Mouse (Mus musculus) frontal cortex, postnatal 25 days (tissue): Measurements from ENCODE around the gene Mthfd1l.

ENCODE experiments used
- DNase-seq, 2 experiments: peaks; one replicate each; pipeline ENCODE4 v3.0.0; 2022; ENCODE audit warnings: low spot score in 2 of 2

Mthfd1l gene

GRCm38 (mm10) chr10:3976623-3977010 is 3.7 kb downstream of the Mthfd1l start:
- DNase-seq = no peak

GRCm38 (mm10) chr10:3978326-3978725 is 5.4 kb downstream of the Mthfd1l start:
- no peak for DNase-seq

GRCm38 (mm10) chr10:3978792-3979488 is 6.0 kb downstream of the Mthfd1l start:
- DNase-seq = no peak

- DNase-seq = no peak
Observed at GRCm38 (mm10) chr10:3980231-3980630, 7.3 kb downstream of the Mthfd1l start.

GRCm38 (mm10) chr10:3990295-3990883 is 17.5 kb downstream of the Mthfd1l start:
- no peak for DNase-seq

- no peak for DNase-seq
Observed at GRCm38 (mm10) chr10:3993365-3994102, 20.6 kb downstream of the Mthfd1l start.

- no peak for DNase-seq
Observed at GRCm38 (mm10) chr10:3995277-3995676, 22.4 kb downstream of the Mthfd1l start.

GRCm38 (mm10) chr10:3996170-3996876 is 23.4 kb downstream of the Mthfd1l start:
- DNase-seq = peak; percentile 52 to 59

GRCm38 (mm10) chr10:3997851-3998426 is 25.0 kb downstream of the Mthfd1l start:
- no peak for DNase-seq

- no peak for DNase-seq
Observed at GRCm38 (mm10) chr10:4002711-4003110, 29.8 kb downstream of the Mthfd1l start.

- no peak for DNase-seq
Observed at GRCm38 (mm10) chr10:4005191-4005590, 32.3 kb downstream of the Mthfd1l start.

GRCm38 (mm10) chr10:4006296-4007015 is 33.5 kb downstream of the Mthfd1l start:
- DNase-seq = no peak

GRCm38 (mm10) chr10:4022628-4023303 is 49.8 kb downstream of the Mthfd1l start:
- no peak for DNase-seq

GRCm38 (mm10) chr10:4026616-4027015 is 53.7 kb downstream of the Mthfd1l start:
- no peak for DNase-seq

- DNase-seq = no peak
Observed at GRCm38 (mm10) chr10:4027466-4027865, 54.5 kb downstream of the Mthfd1l start.

GRCm38 (mm10) chr10:4028851-4029442 is 56.0 kb downstream of the Mthfd1l start:
- no peak for DNase-seq

GRCm38 (mm10) chr10:4033761-4034160 is 60.8 kb downstream of the Mthfd1l start:
- no peak for DNase-seq

GRCm38 (mm10) chr10:4036476-4036875 is 63.6 kb downstream of the Mthfd1l start:
- DNase-seq = no peak

GRCm38 (mm10) chr10:4037066-4037465 is 64.1 kb downstream of the Mthfd1l start:
- no peak for DNase-seq

- no peak for DNase-seq
Observed at GRCm38 (mm10) chr10:4038576-4038975, 65.7 kb downstream of the Mthfd1l start.
